Mouse (Mus musculus): ENCODE data around the gene Defb28.
A peak's percentile ranks its signal among the peaks of the same experiment; 100 is the strongest.

The Defb28 gene

DNA sequence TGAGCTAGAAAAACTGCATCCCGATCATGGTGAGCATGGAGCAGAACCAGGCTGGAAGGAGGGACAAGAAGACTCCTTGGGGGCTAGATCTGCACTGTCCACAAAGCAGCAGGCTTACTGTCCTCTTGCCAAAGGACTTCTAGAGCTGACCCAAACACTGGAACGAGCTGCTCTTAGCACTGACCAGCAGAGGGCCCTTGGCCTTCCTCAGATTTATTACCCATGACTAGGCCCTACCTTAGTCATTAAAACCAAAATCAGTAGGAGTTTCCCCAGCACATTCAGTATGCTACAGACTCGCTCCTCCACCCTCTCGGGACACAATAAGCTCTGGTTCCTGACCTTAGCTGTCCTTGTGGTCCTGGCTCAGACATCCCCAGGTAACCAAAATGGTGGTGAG lies at the start of gene Defb28:
Gene Defb28 (plus strand): TSS at position 275 of the 400 bp plus-strand sequence.
- no peaks in the 10 kb centered on the region for H3K36me3 ChIP-seq (ENCODE audit: control insufficient read depth, insufficient read depth, low read length, poor library complexity, severe bottlenecking)
- no peaks in the 10 kb centered on the region for H3K27me3 ChIP-seq (ENCODE audit: control insufficient read depth, insufficient read depth, low read length, poor library complexity, severe bottlenecking)
- no peak for DNase-seq (ENCODE audit: low read depth, low spot score)

DNA sequence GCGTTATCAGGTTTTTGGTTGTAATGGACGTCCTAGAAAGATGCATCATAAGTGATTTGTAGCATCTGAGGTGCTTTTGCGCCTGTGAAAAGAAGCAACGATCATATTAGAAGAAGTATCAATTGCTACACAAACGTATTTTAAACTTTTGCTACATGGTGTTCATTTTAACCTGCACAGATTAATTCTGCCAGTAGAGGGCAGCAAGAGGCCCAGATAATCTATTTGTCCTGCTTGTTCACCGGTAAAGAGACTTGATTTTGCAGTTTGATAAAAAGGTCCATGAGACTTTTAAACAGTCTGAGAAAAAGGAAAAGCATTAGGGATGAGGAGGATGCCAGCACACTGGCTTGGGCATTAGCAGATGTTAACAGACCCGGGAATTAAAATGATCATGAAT lies 47.1 kb upstream of the Defb28 start:
- DNase-seq (ENCODE audit: low read depth, low spot score): peak; percentile 58
- no peaks in the 10 kb centered on the region for H3K27me3 ChIP-seq (ENCODE audit: control insufficient read depth, insufficient read depth, low read length, poor library complexity, severe bottlenecking)

DNA sequence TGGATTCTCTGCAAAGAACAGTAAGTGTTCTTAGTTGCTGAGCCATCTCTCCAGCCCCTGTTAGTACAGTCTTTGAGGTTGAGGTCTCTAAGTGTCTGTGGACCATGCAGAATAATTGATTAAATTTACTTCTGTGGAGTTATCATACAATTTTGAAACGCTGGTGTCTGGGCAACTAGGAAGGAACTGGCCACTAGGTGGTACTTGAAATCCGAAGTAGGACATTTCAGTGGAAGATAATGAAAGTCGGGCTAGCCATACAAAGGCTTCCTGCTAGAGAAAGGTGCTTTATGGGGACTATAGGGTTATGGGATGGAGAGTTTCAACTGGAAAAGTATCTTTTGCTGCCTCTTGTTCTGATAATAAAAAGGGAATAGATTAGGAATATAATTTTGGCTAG lies 45.6 kb upstream of the Defb28 start:
- H3K27me3 ChIP-seq (ENCODE audit: control insufficient read depth, insufficient read depth, low read length, poor library complexity, severe bottlenecking): no peaks in the 10 kb centered on the region
- H3K36me3 ChIP-seq (ENCODE audit: control insufficient read depth, insufficient read depth, low read length, poor library complexity, severe bottlenecking): no peaks in the 10 kb centered on the region

More for the DNA sequence above, 47.1 kb upstream of the Defb28 start:
- H3K36me3 ChIP-seq (ENCODE audit: control insufficient read depth, insufficient read depth, low read length, poor library complexity, severe bottlenecking): no peaks in the 10 kb centered on the region

DNA sequence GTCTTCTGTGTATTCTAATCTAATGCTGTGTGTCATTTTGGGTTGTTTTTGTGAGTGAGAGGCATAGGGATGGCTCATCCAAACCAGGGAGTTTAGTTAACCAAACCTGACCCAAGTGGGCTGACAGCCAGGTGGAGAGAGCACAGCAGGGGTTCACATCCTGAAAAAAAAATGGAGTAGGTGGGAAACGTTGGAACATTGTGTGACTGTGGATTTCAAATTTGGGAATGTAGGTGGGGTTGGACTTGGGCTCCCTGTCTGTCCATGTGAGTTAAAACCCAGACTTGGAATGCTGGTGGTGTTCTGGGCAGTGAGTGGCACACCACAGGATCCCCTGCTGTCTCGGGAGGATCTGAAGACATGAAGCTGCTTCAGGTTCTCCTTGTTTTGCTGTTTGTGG lies 41.3 kb upstream of the Defb28 start, which contains the start of gene Defb20:
Gene Defb20 (plus strand): TSS at position 301 of the 400 bp plus-strand sequence.
- Histone ChIP-seq H3K27me3 (ENCODE audit: control insufficient read depth, insufficient read depth, low read length, poor library complexity, severe bottlenecking) (no peaks in the 10 kb centered on the region), H3K36me3 (ENCODE audit: control insufficient read depth, insufficient read depth, low read length, poor library complexity, severe bottlenecking) (no peaks in the 10 kb centered on the region)
- no peak for DNase-seq (ENCODE audit: low read depth, low spot score)

More for the DNA sequence above, 45.6 kb upstream of the Defb28 start:
- DNase-seq (ENCODE audit: low read depth, low spot score): no peak

DNA sequence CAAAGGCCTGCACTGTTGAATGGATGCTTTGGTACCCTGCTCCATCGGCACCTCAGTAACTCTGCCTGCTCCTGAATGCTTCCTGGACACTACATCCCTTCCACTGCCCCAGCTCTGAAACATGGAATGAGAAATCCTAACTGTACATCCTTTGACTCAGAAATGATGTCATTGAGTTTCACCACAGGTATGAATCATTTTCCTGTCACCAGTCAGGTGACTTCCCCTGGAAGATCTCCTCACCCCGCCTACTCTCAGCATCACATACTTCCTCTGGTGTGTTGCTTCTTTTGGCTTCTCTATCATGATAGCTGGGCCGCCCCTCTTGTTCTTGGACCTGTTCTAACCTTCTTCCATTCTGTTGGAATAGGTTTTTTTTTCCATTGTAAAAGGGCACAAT lies 37.2 kb upstream of the Defb28 start:
- no peak for DNase-seq (ENCODE audit: low read depth, low spot score)

DNA sequence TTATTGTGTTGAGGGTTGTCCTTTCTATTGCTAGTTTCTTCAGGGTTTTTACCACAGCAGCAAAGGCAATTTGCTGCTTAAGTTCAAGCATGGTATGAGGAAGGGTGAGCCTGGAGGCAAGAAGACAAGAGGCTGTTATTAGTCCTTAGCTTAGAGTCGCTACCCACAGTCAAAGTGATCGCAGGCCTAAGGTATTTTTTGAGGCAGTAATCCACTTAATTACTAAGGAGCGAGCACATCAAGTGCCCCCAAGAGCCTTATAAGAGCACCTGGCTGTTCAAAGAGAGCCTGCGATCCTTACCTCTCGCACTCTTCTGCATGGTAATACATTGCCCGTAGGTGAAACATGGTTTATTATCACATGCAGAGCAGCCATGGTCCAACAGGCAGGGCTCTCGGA lies 36.3 kb upstream of the Defb28 start:
- DNase-seq (ENCODE audit: low read depth, low spot score): no peak
- Histone ChIP-seq H3K27me3 (ENCODE audit: control insufficient read depth, insufficient read depth, low read length, poor library complexity, severe bottlenecking) (no peaks in the 10 kb centered on the region), H3K36me3 (ENCODE audit: control insufficient read depth, insufficient read depth, low read length, poor library complexity, severe bottlenecking) (no peaks in the 10 kb centered on the region)

More for the DNA sequence above, 37.2 kb upstream of the Defb28 start:
- H3K36me3 ChIP-seq (ENCODE audit: control insufficient read depth, insufficient read depth, low read length, poor library complexity, severe bottlenecking): no peaks in the 10 kb centered on the region
- no peaks in the 10 kb centered on the region for H3K27me3 ChIP-seq (ENCODE audit: control insufficient read depth, insufficient read depth, low read length, poor library complexity, severe bottlenecking)

DNA sequence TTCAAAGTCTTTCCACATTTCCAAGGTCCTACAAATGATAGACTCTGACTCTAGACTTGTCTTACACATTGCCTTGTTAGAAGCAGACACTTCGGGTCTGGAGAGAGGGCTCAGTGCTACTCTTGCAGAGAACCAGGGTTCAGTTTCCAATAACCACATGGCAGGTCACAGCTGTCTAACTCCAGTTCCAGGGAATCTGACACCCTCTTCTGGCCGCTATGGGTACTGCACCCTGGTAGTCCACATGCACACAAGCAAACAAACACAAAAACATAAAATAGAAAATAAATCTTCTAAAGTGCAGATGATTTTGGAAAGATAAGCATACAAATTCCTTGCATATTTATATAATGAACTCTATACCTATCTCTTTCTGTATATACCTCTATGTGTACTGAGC lies 31.0 kb upstream of the Defb28 start:
- Histone ChIP-seq H3K36me3 (ENCODE audit: control insufficient read depth, insufficient read depth, low read length, poor library complexity, severe bottlenecking) (no peaks in the 10 kb centered on the region), H3K27me3 (ENCODE audit: control insufficient read depth, insufficient read depth, low read length, poor library complexity, severe bottlenecking) (no peaks in the 10 kb centered on the region)
- DNase-seq (ENCODE audit: low read depth, low spot score): no peak

DNA sequence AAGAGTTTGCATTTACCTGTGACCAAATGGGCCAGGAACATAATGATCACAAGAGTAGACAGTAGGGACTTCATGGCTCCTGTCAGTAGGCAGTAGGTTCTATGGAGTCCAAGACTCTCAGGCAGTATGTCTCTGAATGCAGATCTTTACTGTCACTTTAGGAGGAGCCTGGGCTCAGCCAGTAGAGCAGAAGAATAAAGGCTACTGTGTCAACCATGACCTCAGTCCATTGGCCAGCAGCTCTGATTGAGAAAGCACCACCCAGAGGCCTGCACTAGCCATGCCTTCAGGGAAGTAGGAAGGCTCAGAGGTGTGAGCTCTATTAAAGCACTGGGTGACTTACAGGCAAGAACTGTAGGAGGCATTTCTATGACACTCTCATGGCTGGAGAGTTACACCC lies 28.0 kb upstream of the Defb28 start, which contains the start of gene Defb22:
Gene Defb22 (minus strand): TSS at position 101 of the 400 bp plus-strand sequence.
- DNase-seq (ENCODE audit: low read depth, low spot score): no peak
- Histone ChIP-seq H3K36me3 (ENCODE audit: control insufficient read depth, insufficient read depth, low read length, poor library complexity, severe bottlenecking) (no peaks in the 10 kb centered on the region), H3K27me3 (ENCODE audit: control insufficient read depth, insufficient read depth, low read length, poor library complexity, severe bottlenecking) (no peaks in the 10 kb centered on the region)

DNA sequence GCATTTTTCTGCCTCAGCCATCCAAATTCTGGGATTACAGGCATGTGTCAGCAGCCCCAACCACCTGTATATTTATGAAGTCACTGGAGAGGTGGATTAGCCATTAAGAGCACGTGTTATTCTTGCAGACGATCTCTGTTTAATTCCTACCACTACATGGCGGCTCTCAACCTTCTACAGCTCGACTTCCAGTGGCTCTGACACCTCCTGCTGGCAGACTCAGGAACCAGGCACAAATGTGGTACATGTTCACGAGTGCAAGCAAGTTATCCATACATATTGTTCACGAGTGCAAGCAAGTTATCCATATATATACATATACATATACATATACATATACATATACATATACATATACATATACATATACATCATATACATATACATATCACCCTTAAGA lies 24.9 kb upstream of the Defb28 start:
- Histone ChIP-seq H3K36me3 (ENCODE audit: control insufficient read depth, insufficient read depth, low read length, poor library complexity, severe bottlenecking) (no peaks in the 10 kb centered on the region), H3K27me3 (ENCODE audit: control insufficient read depth, insufficient read depth, low read length, poor library complexity, severe bottlenecking) (no peaks in the 10 kb centered on the region)
- DNase-seq (ENCODE audit: low read depth, low spot score): no peak

DNA sequence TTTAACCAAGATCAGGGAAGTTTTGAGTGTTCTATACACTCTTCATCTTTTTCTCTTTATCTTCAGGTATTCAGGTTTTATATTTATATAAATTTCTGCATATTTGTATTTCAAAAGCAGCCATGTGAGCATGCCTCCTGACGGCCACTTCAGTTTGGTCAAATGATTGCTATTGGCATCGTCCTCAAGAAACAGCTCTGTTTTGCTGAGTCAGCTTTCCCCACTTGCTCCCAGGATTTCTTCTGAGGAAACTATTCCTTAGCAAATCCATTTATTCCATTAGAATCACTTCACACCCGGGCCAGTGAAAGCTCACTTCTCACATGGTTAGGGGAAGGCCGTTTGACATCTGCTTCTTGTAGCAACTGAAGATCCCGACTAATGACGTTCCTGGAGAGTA lies 20.0 kb upstream of the Defb28 start:
- Histone ChIP-seq H3K36me3 (ENCODE audit: control insufficient read depth, insufficient read depth, low read length, poor library complexity, severe bottlenecking) (no peaks in the 10 kb centered on the region), H3K27me3 (ENCODE audit: control insufficient read depth, insufficient read depth, low read length, poor library complexity, severe bottlenecking) (no peaks in the 10 kb centered on the region)
- DNase-seq (ENCODE audit: low read depth, low spot score): no peak

DNA sequence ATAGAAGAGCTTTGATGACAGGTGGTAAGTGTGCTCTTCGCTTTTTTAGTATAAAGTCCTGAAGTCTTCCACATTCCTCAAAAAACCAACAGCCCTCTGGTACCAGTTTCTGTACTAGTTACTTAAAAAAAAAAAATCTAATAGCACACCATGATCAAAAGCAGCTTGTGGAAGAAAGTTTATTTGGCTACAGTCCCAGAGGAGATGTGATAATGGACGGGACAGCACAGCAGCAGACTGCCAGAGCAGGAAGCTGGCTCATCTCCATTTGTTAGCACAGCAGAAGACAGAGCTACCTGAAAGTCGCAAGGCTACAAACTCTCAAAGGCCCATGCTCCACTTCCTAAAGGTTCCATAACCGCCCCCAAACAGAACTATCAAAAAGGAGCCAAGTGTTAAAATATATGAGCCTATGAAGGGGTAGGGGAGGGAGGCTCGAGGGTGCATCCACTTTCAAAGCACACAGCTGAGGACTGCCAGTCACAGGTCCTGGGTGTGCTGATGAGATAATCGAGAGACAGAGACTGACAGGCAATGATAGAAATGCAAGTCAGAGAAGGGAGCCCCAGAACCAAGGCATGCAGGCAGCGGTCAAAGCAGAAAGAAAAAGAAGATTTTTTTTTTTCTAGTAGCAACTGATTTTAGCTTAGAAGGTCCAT lies 17.7 kb upstream of the Defb28 start:
- Histone ChIP-seq H3K27me3 (ENCODE audit: control insufficient read depth, insufficient read depth, low read length, poor library complexity, severe bottlenecking) (no peaks in the 10 kb centered on the region), H3K36me3 (ENCODE audit: control insufficient read depth, insufficient read depth, low read length, poor library complexity, severe bottlenecking) (no peaks in the 10 kb centered on the region)
- no peak for DNase-seq (ENCODE audit: low read depth, low spot score)

DNA sequence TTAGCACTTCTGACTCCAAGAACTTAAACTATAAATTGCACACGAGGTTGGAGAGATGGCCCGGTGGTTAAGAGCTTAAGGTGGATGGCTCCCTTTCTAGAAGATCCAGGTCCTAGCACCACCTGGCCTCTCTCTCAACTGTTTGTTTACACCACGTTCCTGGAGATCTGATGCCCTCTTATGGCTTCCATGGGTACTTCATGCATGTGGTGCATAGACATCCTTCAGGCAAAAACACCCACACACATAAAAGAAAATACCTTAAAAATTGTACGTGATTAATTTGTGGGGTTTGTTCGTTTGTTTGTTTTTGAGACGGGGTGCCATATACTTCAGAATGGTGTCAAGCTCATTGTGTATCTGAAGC lies 17.2 kb upstream of the Defb28 start:
- DNase-seq (ENCODE audit: low read depth, low spot score): no peak
- Histone ChIP-seq H3K27me3 (ENCODE audit: control insufficient read depth, insufficient read depth, low read length, poor library complexity, severe bottlenecking) (no peaks in the 10 kb centered on the region), H3K36me3 (ENCODE audit: control insufficient read depth, insufficient read depth, low read length, poor library complexity, severe bottlenecking) (no peaks in the 10 kb centered on the region)

DNA sequence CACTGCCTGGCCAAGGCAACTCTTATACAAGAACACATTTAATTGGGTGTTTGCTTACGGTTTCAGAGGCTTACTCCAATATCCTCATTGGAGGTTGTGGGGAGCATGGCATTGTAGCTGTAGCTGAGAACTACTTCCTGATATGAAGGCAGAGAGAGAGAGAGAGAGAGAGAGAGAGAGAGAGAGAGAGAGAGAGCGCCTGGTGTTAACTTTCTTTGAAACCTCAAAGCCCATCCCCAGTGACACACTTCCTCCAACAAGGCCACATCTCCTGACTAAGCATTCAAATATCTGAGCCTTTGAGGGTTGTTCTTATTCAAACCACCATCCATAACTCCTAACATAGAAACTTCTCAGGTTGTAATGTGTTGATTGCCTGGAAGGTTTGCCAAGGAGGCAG lies 14.1 kb upstream of the Defb28 start:
- no peak for DNase-seq (ENCODE audit: low read depth, low spot score)
- no peaks in the 10 kb centered on the region for H3K36me3 ChIP-seq (ENCODE audit: control insufficient read depth, insufficient read depth, low read length, poor library complexity, severe bottlenecking)
- no peaks in the 10 kb centered on the region; the same call in 1 of the 2 replicates for H3K27me3 ChIP-seq (ENCODE audit: control insufficient read depth, insufficient read depth, low read length, poor library complexity, severe bottlenecking)

DNA sequence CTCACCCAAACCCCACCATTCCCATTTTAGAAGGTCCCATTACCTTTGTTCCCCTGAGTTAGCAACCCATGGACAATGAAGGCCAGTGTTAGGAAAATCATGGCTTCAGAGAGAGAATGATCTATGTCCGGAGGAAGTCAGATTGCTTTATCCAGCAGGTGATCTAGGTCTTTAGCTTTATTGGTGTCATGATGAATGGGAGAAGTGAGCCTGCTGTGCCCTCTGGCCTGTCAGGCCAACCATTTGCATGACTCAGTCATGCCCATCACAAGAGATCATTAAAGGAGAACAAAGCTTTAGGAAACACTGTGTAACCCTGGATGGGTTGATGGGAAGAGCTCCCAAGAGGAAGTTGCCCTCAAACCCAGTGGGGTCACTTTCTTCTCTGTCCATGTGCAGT lies 6.5 kb upstream of the Defb28 start, which contains the start of gene Defb26:
Gene Defb26 (minus strand): TSS at position 101 of the 400 bp plus-strand sequence.
- no peaks in the 10 kb centered on the region; the same call in 1 of the 2 replicates for H3K27me3 ChIP-seq (ENCODE audit: control insufficient read depth, insufficient read depth, low read length, poor library complexity, severe bottlenecking)
- no peak for DNase-seq (ENCODE audit: low read depth, low spot score)
- no peaks in the 10 kb centered on the region for H3K36me3 ChIP-seq (ENCODE audit: control insufficient read depth, insufficient read depth, low read length, poor library complexity, severe bottlenecking)

DNA sequence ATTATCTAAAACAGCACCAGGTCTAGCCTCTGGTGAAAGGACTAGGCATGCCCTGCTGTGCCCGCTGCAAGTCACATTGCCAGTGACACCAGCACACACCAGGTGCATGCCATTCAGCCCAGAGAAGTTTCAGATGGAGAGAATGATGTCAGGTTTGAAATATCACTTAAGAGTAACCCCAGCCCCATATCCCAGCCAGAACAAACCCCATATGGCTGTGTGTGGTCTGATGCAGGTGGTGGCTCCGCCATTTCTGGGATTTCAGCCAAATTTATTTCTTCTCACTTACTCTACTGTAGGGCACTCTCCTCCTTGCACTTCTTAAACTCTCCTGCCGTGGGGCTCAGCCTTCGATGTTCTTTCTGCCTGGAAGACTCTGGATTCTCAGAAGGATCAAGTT lies 2.0 kb upstream of the Defb28 start:
- no peaks in the 10 kb centered on the region for H3K27me3 ChIP-seq (ENCODE audit: control insufficient read depth, insufficient read depth, low read length, poor library complexity, severe bottlenecking)
- DNase-seq (ENCODE audit: low read depth, low spot score): no peak

More for the DNA sequence above, 2.0 kb upstream of the Defb28 start:
- H3K36me3 ChIP-seq (ENCODE audit: control insufficient read depth, insufficient read depth, low read length, poor library complexity, severe bottlenecking): no peaks in the 10 kb centered on the region

All from splenic B cell, adult 2 months (primary cell).